Mouse (Mus musculus): ENCODE results near the gene Spata46. TPM values are rescaled to one million over a fixed set of nuclear protein-coding genes. Genes with fewer than 3 reads are reported as not detected.

Gene Spata46
- polyA plus RNA-seq, 1 experiment from 2014 or later: 0.61 TPM

- Histone ChIP-seq H3K9ac (replicated peaks) (no peak overlapping the region), H3K4me1 (no peaks in the 10 kb centered on the region), H3K27me3 (replicated peaks) (no peaks in the 10 kb centered on the region), H3K9me3 (replicated peaks) (no peaks in the 10 kb centered on the region), H3K27ac (replicated peaks) (no peak overlapping the region), H3K36me3 (no peaks in the 10 kb centered on the region), H3K4me3 (replicated peaks) (no peak overlapping the region), H3K4me2 (no peak overlapping the region)
- WGBS: 81% methylated on average over 6 of the region's 6 CpGs
- no peak for ATAC-seq (ENCODE audit: low FRiP score)
Measured at GRCm38 (mm10) chr1:170302456-170302855, 6.1 kb upstream of the Spata46 start.

DNA sequence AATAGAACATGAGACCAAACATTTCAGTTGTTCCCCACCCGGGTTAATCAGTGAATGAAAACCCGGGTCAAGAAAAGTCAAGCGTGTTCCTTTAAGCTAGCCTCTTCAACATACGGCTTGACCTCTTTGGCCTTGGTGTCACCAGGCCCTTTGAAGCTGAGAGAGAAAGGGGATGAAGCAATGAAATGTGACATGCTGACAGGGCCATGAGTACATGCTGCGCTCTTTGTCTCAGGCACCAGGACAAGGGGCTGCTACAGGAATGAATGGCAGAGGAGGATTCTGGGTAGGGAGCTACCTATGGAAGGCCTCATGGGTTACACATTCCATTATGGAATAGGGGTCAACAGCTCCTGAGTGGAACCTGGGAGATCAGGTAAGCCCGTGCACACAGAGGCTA is 5.5 kb upstream of the Spata46 start:
- Histone ChIP-seq H3K4me3 (replicated peaks) (no peak overlapping the region), H3K27me3 (replicated peaks) (no peaks in the 10 kb centered on the region), H3K9ac (replicated peaks) (no peak overlapping the region), H3K27ac (replicated peaks) (no peak overlapping the region), H3K4me1 (no peaks in the 10 kb centered on the region), H3K4me2 (no peak overlapping the region), H3K36me3 (no peaks in the 10 kb centered on the region), H3K9me3 (replicated peaks) (no peaks in the 10 kb centered on the region)
- no peak for ATAC-seq (ENCODE audit: low FRiP score)
- WGBS: 53% methylated on average over 6 of the region's 6 CpGs

GRCm38 (mm10) chr1:170305002-170305401 is 3.6 kb upstream of the Spata46 start:
- ATAC-seq (ENCODE audit: low FRiP score): no peak
- H3K36me3 ChIP-seq: no peaks in the 10 kb centered on the region
- H3K27ac ChIP-seq (replicated peaks): no peak overlapping the region
- H3K9me3 ChIP-seq (replicated peaks): no peaks in the 10 kb centered on the region
- H3K4me1 ChIP-seq: no peaks in the 10 kb centered on the region
- no peak overlapping the region for H3K9ac ChIP-seq (replicated peaks)
- 93% methylated on average over 10 of the region's 10 CpGs for WGBS
- no peak overlapping the region for H3K4me2 ChIP-seq
- no peak overlapping the region for H3K4me3 ChIP-seq (replicated peaks)
- H3K27me3 ChIP-seq (replicated peaks): no peaks in the 10 kb centered on the region

GRCm38 (mm10) chr1:170306232-170306631 is 2.4 kb upstream of the Spata46 start, which contains the start of gene Gm7694:
Gene Gm7694 (minus strand): TSS chr1:170306332.
- H3K27ac ChIP-seq (replicated peaks): no peak within 1 kb of the TSS
- no peaks in the 10 kb centered on the region for H3K36me3 ChIP-seq
- H3K4me1 ChIP-seq: no peaks in the 10 kb centered on the region
- H3K9me3 ChIP-seq (replicated peaks): no peaks in the 10 kb centered on the region
- WGBS: 96% methylated on average over 4 of the region's 4 CpGs
- H3K4me3 ChIP-seq (replicated peaks): no peak within 1 kb of the TSS
- ATAC-seq (ENCODE audit: low FRiP score): no peak
- no peak within 1 kb of the TSS for H3K4me2 ChIP-seq
- no peak within 1 kb of the TSS for H3K9ac ChIP-seq (replicated peaks)
- no peaks in the 10 kb centered on the region for H3K27me3 ChIP-seq (replicated peaks)

- H3K9ac ChIP-seq (replicated peaks): no peak overlapping the region
- ATAC-seq (ENCODE audit: low FRiP score): no peak
- WGBS: 81% methylated on average over 6 of the region's 6 CpGs
- no peak overlapping the region for H3K4me2 ChIP-seq
- H3K36me3 ChIP-seq: no peaks in the 10 kb centered on the region
- no peaks in the 10 kb centered on the region for H3K4me1 ChIP-seq
- H3K4me3 ChIP-seq (replicated peaks): no peak overlapping the region
- H3K27ac ChIP-seq (replicated peaks): no peak overlapping the region
- H3K9me3 ChIP-seq (replicated peaks): no peaks in the 10 kb centered on the region
- H3K27me3 ChIP-seq (replicated peaks): no peaks in the 10 kb centered on the region
Measured at GRCm38 (mm10) chr1:170311431-170311830, 2.8 kb downstream of the Spata46 start.

DNA sequence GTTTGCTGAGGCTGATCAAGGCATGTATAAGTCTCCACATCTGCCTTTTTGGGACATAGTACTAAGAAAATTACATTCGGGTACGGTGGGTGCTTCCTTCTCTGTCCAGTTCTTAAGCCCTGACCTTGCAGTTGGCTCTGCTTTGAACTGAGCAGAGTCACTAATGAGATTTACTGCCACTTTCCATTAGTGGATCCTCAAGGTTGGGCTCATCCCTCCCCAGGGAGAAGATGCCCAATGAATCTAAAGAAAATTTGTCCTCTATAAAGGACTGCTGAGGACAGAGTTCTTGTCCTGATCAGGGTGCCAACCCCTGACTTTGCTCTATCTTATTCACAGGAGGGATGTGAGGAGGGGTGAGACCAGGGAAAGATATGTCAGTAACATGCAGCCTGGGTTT is 13.4 kb downstream of the Spata46 start:
- Histone ChIP-seq H3K27me3 (replicated peaks) (no peaks in the 10 kb centered on the region), H3K9me3 (replicated peaks) (no peaks in the 10 kb centered on the region), H3K9ac (replicated peaks) (no peak overlapping the region), H3K4me2 (no peak overlapping the region), H3K36me3 (peaks cover 4% of the 10 kb centered on the region; the same call in 1 of the 2 replicates), H3K4me1 (no peaks in the 10 kb centered on the region), H3K4me3 (replicated peaks) (no peak overlapping the region), H3K27ac (replicated peaks) (no peak overlapping the region)
- whole genome bisulfite sequencing: 88% methylated on average over 2 of the region's 2 CpGs
- ATAC-seq (ENCODE audit: low FRiP score): no peak

- 92% methylated on average over 10 of the region's 10 CpGs for WGBS
- Histone ChIP-seq H3K27ac (replicated peaks) (no peak overlapping the region), H3K4me2 (no peak overlapping the region)
Measured at GRCm38 (mm10) chr1:170323001-170323400, 14.4 kb downstream of the Spata46 start.

GRCm38 (mm10) chr1:170324312-170324711 is 15.7 kb downstream of the Spata46 start:
- Histone ChIP-seq H3K4me3 (replicated peaks) (no peak overlapping the region), H3K36me3 (peaks cover 4% of the 10 kb centered on the region; the same call in 1 of the 2 replicates), H3K4me1 (no peaks in the 10 kb centered on the region), H3K9ac (replicated peaks) (no peak overlapping the region), H3K9me3 (replicated peaks) (no peaks in the 10 kb centered on the region), H3K27ac (replicated peaks) (no peak overlapping the region), H3K27me3 (replicated peaks) (no peaks in the 10 kb centered on the region), H3K4me2 (no peak overlapping the region)
- WGBS: 92% methylated on average over 1 of the region's 1 CpGs
- no peak for ATAC-seq (ENCODE audit: low FRiP score)

More at GRCm38 (mm10) chr1:170323001-170323400, 14.4 kb downstream of the Spata46 start:
- Histone ChIP-seq H3K4me3 (replicated peaks) (no peak overlapping the region), H3K27me3 (replicated peaks) (no peaks in the 10 kb centered on the region), H3K9me3 (replicated peaks) (no peaks in the 10 kb centered on the region), H3K4me1 (no peaks in the 10 kb centered on the region), H3K36me3 (peaks cover 4% of the 10 kb centered on the region; the same call in 1 of the 2 replicates), H3K9ac (replicated peaks) (no peak overlapping the region)
- ATAC-seq (ENCODE audit: low FRiP score): no peak

GRCm38 (mm10) chr1:170325277-170325676 is 16.7 kb downstream of the Spata46 start:
- Histone ChIP-seq H3K4me2 (no peak overlapping the region), H3K9ac (replicated peaks) (no peak overlapping the region), H3K9me3 (replicated peaks) (no peaks in the 10 kb centered on the region), H3K36me3 (peaks cover under 1% of the 10 kb centered on the region; the same call in 1 of the 2 replicates), H3K27ac (replicated peaks) (no peak overlapping the region), H3K4me3 (replicated peaks) (no peak overlapping the region), H3K27me3 (replicated peaks) (no peaks in the 10 kb centered on the region), H3K4me1 (no peaks in the 10 kb centered on the region)
- no peak for ATAC-seq (ENCODE audit: low FRiP score)
- WGBS: 89% methylated on average over 4 of the region's 4 CpGs

GRCm38 (mm10) chr1:170331926-170332325 is 23.3 kb downstream of the Spata46 start:
- Histone ChIP-seq H3K36me3 (no peaks in the 10 kb centered on the region), H3K4me1 (peaks cover 3% of the 10 kb centered on the region; the same call in 1 of the 2 replicates), H3K27me3 (replicated peaks) (no peaks in the 10 kb centered on the region), H3K9me3 (replicated peaks) (no peaks in the 10 kb centered on the region), H3K9ac (replicated peaks) (no peak overlapping the region), H3K4me3 (replicated peaks) (no peak overlapping the region), H3K4me2 (no peak overlapping the region), H3K27ac (replicated peaks) (no peak overlapping the region)
- no peak for ATAC-seq (ENCODE audit: low FRiP score)
- 79% methylated on average over 6 of the region's 6 CpGs for WGBS

DNA sequence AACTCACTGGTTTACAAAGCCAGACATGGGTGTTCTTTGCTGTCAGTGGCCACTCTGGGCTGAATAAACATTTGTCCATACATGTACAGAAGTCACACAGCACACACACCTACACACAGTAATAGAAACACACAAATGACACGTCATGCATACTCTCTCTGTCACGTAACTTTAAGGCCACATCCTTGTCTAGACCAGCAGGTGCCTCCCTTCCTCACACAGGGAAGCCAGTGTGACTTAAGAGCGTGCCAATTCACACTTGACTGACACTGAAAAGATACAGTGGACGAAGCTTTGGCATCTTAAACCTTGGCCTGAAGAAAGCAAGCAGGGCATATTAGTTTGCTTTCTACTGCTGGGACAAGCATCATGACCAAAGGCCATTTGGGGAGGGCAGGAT is 24.2 kb downstream of the Spata46 start:
- H3K9ac ChIP-seq (replicated peaks): no peak overlapping the region
- no peaks in the 10 kb centered on the region for H3K9me3 ChIP-seq (replicated peaks)
- no peak for ATAC-seq (ENCODE audit: low FRiP score)
- no peak overlapping the region for H3K4me3 ChIP-seq (replicated peaks)
- H3K4me2 ChIP-seq: no peak overlapping the region
- no peak overlapping the region for H3K27ac ChIP-seq (replicated peaks)
- WGBS: 76% methylated on average over 4 of the region's 4 CpGs
- H3K27me3 ChIP-seq (replicated peaks): no peaks in the 10 kb centered on the region
- peaks cover 3% of the 10 kb centered on the region; the same call in 1 of the 2 replicates for H3K4me1 ChIP-seq
- H3K36me3 ChIP-seq: no peaks in the 10 kb centered on the region

DNA sequence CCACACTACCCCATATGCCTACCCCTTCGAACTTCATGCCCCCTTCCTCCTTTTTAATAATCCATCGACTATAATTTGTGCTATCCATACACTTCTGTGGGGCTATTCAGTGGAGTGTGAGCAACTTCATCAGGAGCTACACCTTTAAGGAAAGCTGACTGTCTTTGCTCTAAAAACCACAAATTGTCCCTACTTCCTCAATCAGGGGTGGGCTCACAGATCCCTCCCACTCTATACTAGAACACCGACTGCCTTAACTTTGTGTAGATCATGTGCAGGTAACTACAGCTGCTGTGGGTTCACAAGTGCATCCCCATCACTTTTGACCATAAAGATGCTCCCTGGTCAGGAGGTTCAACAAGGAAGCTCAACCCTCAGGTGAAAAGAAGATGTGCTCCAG is 31.3 kb downstream of the Spata46 start:
- no peak for ATAC-seq (ENCODE audit: low FRiP score)
- 93% methylated on average over 3 of the region's 3 CpGs for WGBS
- H3K27me3 ChIP-seq (replicated peaks): no peaks in the 10 kb centered on the region
- H3K9ac ChIP-seq (replicated peaks): no peak overlapping the region
- H3K9me3 ChIP-seq (replicated peaks): no peaks in the 10 kb centered on the region
- no peak overlapping the region for H3K27ac ChIP-seq (replicated peaks)
- H3K4me1 ChIP-seq: no peaks in the 10 kb centered on the region
- no peaks in the 10 kb centered on the region; the same call in 1 of the 2 replicates for H3K36me3 ChIP-seq
- H3K4me3 ChIP-seq (replicated peaks): no peak overlapping the region
- no peak overlapping the region for H3K4me2 ChIP-seq

GRCm38 (mm10) chr1:170343081-170343480 is 34.5 kb downstream of the Spata46 start:
- no peak for ATAC-seq (ENCODE audit: low FRiP score)
- H3K4me2 ChIP-seq: no peak overlapping the region
- no peak overlapping the region for H3K9ac ChIP-seq (replicated peaks)
- no peaks in the 10 kb centered on the region for H3K27me3 ChIP-seq (replicated peaks)
- no peak overlapping the region for H3K27ac ChIP-seq (replicated peaks)
- no peaks in the 10 kb centered on the region for H3K4me1 ChIP-seq
- H3K4me3 ChIP-seq (replicated peaks): no peak overlapping the region
- H3K36me3 ChIP-seq: no peaks in the 10 kb centered on the region; the same call in 1 of the 2 replicates
- H3K9me3 ChIP-seq (replicated peaks): no peaks in the 10 kb centered on the region
- WGBS: 77% methylated on average over 8 of the region's 8 CpGs
